Mouse (Mus musculus) layer of hippocampus, adult 18-20 months (tissue): ENCODE measurements around the gene Nr2f6. TPM values are rescaled to one million over a fixed set of nuclear protein-coding genes. Genes with fewer than 3 reads are reported as not detected.
"Not testable (repeated sequence)": the region's sequence is repeated elsewhere in the genome, so short reads cannot be mapped to it uniquely, and the experiment has no call there.

Experiments used
- DNase-seq, 2 experiments: peaks; one replicate each; pipeline ENCODE4 v3.0.0; 2022; ENCODE audit warnings: low spot score in 2 of 2
- total RNA-seq, 2 experiments: library from RNA; stranded (reverse); gene quantifications; 2 replicates each; pipeline ENCODE4 v1.2.3; 2021

The Nr2f6 gene
- total RNA-seq, 2 experiments from 2014 or later: 44.6 to 46.5 TPM

DNA sequence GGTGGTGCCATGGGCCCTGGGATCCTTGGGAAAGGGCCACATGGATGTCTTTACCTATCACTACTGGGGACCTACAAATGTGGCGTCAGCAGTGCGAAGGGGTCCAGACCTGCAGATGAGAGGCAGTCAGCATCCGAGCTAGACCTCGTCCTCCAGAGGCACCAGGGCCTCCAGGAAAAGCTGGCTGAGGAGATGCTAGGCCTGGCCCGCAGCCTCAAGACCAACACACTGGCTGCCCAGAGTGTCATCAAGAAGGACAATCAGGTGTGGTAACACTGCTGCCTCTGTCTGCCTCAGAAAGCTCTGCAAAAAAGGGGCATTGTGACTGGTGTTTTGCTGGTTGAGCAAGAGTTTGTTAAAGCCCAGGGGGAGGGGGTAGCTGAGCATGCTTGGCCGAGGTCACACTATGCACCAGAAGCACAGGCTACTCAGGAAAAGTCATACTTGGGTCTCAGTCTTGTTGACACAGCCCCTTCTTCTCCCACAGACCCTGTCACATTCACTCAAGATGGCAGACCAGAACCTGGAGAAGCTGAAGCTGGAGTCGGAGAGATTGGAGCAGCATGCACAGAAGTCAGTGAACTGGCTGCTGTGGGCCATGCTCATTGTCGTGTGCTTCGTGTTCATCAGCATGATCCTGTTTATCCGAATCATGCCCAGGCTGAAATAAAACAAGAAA, 12.6 kb downstream of the Nr2f6 start:
- no peak for DNase-seq

- DNase-seq: no peak
Observed at GRCm38 (mm10) chr8:71368366-71368765, 13.4 kb downstream of the Nr2f6 start.

DNA sequence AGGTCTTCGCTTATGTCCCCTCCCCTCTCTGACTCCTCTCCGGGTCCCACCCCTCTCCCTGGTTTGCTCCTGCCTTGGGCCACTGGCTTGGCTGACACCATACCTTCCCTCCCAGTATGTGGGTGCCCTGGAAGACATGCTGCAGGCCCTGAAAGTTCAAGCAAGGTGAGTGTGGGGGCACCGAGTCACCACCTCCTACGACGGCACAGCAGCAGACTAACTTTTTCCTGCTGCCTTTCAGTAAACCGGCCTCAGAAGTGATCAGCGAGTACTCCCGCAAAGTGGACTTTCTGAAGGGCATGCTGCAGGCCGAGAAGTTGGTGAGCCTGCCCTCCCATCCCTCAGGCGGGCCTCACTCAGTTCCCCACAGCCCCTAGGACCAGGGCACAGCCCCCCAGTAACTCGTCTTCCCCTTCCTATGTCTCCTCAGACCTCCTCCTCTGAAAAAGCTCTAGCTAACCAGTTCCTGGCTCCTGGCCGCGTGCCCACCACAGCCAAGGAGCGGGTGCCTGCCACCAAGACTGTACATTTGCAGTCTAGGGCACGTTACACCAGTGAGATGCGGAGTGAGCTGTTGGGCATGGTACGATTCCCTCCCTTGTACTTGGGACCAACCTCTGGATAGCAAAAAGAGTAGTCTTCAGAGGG, 14.1 kb downstream of the Nr2f6 start:
- DNase-seq: no peak

DNA sequence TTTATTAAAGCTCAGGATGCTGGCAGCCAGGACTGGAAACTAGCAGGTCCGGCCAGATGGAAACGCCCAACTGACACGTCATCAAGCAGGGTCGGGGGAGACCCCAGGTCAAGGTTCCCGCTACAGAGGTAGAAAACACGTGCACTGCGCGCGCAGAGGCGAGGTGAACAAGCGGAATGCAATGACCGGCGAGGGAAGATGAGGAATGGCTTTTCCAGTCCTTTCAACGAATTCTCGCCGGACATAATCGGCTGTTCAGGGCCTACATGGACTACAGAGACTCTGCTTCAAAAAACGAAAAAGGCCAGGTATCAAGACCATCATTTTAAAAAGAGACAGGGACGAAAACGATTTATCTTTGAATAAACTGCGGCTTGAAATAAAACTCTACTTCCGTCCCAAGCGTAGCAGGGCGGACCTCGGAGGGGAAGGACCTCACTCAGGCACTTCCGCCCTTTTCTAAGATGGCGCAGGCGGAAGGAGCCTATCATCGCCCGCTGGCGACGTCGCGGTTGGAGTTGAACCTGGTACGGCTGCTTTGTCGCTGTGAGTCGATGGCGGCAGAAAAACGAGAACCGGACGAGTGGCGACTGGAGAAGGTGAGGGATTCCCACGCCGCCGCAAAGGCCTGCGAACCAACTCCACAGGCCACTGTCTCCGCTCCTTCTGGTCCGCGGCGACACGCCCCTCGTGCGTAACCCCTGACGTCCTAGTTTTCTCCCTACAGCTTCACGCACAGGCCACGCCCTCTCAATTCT, 14.8 kb downstream of the Nr2f6 start, which contains the start of gene Use1:
Gene Use1 (plus strand): TSS at position 78 of the 758 bp plus-strand sequence.
- DNase-seq: peak; percentile 91 to 95

GRCm38 (mm10) chr8:71358026-71358425, 23.7 kb downstream of the Nr2f6 start:
- DNase-seq: no peak

DNA sequence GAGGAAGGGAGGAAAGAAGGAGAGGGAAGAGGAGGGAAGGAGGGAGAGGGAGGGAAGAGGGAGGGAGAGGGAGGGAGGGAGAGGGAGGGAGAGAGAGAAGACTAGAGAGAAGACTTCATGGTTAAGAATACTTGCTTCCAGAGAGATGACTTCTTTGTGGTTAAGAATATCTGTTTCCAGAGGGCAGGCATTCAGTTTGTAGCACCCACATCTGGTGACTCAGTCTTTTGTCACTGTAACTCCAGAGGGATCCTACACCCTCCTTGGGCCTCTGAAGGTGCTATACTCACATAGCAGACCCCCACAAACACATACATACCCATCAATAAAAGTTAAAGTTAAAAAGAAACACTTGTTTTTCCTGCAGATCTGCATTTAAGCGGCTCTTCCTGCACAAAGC, 30.2 kb downstream of the Nr2f6 start:
- no peak for DNase-seq

- DNase-seq: no peak
Observed at GRCm38 (mm10) chr8:71351117-71351516, 30.6 kb downstream of the Nr2f6 start.

DNA sequence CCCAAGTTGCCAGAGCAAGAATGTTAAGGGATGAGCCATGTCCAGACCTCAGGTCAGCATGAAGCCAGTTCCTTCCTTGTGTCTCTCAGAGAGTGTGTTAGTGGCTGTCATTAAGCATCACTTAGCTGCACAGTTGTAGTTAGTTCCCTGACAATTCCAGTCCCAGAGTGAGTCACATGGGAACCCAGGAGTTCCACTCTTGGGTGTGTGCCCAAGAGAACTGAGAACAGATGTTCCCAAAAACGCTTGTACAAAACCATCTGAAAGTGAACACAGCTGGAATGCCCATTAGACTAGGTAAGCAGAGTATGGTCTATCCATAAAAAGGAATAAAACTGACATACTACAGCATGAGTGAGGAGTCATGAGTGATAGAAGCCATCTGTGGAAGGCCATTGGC, 35.2 kb downstream of the Nr2f6 start:
- no peak for DNase-seq

GRCm38 (mm10) chr8:71340625-71341024, 41.1 kb downstream of the Nr2f6 start:
- no peak for DNase-seq

- DNase-seq: not testable (repeated sequence)
Observed at GRCm38 (mm10) chr8:71337834-71338233, 43.9 kb downstream of the Nr2f6 start.

GRCm38 (mm10) chr8:71324848-71325247, 56.9 kb downstream of the Nr2f6 start:
- peak in 1 of 2 experiments; percentile 10 for DNase-seq

Other genes with a start within 250 kb of the Nr2f6 start
- gene Myo9b, start 109.2 kb downstream of the Nr2f6 start, total RNA-seq: 10 to 100 TPM; 29.1 to 32.8 TPM
- gene Haus8, start 109.0 kb downstream of the Nr2f6 start, total RNA-seq: 10 to 100 TPM; 10.8 to 12.7 TPM
- gene Use1, start 15.1 kb downstream of the Nr2f6 start, total RNA-seq: 100 to 1,000 TPM; 111 to 127 TPM
- 10 to 100 TPM; 14.3 to 17.9 TPM for gene Ocel1, start 10.7 kb downstream of the Nr2f6 start, total RNA-seq
- gene Ushbp1, start 13.8 kb upstream of the Nr2f6 start, total RNA-seq: 1 to 10 TPM; 3.3 TPM
- gene Babam1, start 14.9 kb upstream of the Nr2f6 start, total RNA-seq: 100 to 1,000 TPM in 1 of 2 experiments, 10 to 100 TPM in 1; 94.1 to 103 TPM
- gene Ankle1, start 24.1 kb upstream of the Nr2f6 start, total RNA-seq: under 1 TPM; 0.22 to 0.25 TPM
- 100 to 1,000 TPM; 287 to 312 TPM for gene Abhd8, start 81.7 kb upstream of the Nr2f6 start, total RNA-seq
- 10 to 100 TPM; 48.1 to 48.9 TPM for gene Mrpl34, start 83.0 kb upstream of the Nr2f6 start, total RNA-seq
- gene Dda1, start 87.2 kb upstream of the Nr2f6 start, total RNA-seq: 10 to 100 TPM; 82.5 to 91.6 TPM
- gene Ano8, start 104.0 kb upstream of the Nr2f6 start, total RNA-seq: 10 to 100 TPM; 48.4 to 49.2 TPM
- 10 to 100 TPM; 30.4 to 36.1 TPM for gene Gtpbp3, start 106.1 kb upstream of the Nr2f6 start, total RNA-seq
- gene Plvap, start 129.8 kb upstream of the Nr2f6 start, total RNA-seq: 1 to 10 TPM; 7.4 to 7.9 TPM
- gene Ccdc194, start 143.8 kb upstream of the Nr2f6 start, total RNA-seq: not detected
- 1 to 10 TPM; 3.8 to 5.4 TPM for gene Bst2, start 155.5 kb upstream of the Nr2f6 start, total RNA-seq
- gene Mvb12a, start 161.0 kb upstream of the Nr2f6 start, total RNA-seq: 10 to 100 TPM; 29.9 to 37.9 TPM
- under 1 TPM in 1 of 2 experiments, not detected in 1; 0.20 TPM for gene Tmem221, start 176.9 kb upstream of the Nr2f6 start, total RNA-seq
- under 1 TPM; 0.12 to 0.15 TPM for gene Nxnl1, start 184.6 kb upstream of the Nr2f6 start, total RNA-seq
- gene Slc27a1, start 186.9 kb upstream of the Nr2f6 start, total RNA-seq: 100 to 1,000 TPM; 105 to 126 TPM
- gene Pgls, start 210.2 kb upstream of the Nr2f6 start, total RNA-seq: 10 to 100 TPM; 32.0 to 33.1 TPM
- gene Fam129c, start 215.7 kb upstream of the Nr2f6 start, total RNA-seq: 1 to 10 TPM; 2.5 to 3.1 TPM
- 10 to 100 TPM; 53.7 to 54.1 TPM for gene Colgalt1, start 229.0 kb upstream of the Nr2f6 start, total RNA-seq